Mouse (Mus musculus): ENCODE data around the gene Tmem150a. TPM values are rescaled to one million over a fixed set of nuclear protein-coding genes. Genes with fewer than 3 reads are reported as not detected.

The Tmem150a gene
- polyA plus RNA-seq, 1 experiment from 2014 or later = 10.3 TPM

DNA sequence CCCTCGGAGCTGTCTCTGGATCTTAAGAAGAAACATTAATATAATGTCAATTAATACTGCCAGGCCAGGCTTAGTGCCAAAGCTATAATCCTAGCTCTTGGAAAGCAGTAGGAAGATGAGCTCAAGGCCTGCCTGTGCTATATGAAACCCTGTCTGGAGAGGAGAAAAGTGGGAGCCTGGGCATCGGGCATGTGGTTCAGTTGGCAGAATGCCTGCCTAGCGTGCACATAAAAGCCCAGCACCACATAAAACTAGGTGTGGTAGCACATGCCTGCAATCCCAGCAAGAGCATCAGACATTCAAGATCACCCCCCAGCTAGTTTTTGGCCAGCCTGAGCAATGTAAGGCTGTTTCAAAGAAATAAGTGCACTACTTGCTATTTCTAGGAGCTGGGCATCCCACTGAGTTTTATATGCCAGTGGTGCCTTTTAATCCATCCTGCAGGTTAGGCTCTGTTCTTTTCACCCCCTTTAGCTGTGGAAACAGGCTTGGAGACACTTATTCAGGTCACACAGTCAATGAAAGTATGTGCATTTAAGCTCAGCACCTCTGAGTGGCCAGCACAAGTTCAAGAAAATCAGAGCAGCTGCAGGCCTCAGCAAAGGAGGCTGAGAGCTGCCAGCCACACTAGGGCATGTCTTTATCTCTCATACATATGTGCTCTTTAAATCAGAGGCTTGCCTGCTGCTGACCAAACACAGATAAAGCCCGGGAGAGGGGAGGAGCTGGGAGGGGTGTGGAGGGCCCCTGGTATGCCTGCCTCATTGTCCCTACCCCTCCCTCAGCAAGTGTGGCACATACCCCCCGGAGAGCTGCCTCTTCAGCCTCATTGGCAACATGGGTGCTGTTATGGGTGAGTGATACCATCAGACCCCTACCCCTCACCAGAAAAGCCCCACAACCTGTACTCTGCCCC is 2.2 kb downstream of the Tmem150a start:
- DNase-seq (ENCODE audit: low spot score) = no peak
- Histone ChIP-seq H3K4me1 (peaks cover 53% of the 10 kb centered on the region), H3K27ac (no peak overlapping the region), H3K9me3 (replicated peaks) (no peaks in the 10 kb centered on the region), H3K36me3 (peaks cover 38% of the 10 kb centered on the region), H3K4me3 (no peak overlapping the region), H3K27me3 (ENCODE audit: low read depth, poor library complexity, severe bottlenecking) (no peaks in the 10 kb centered on the region)
- WGBS = 84% methylated on average over 5 of the region's 5 CpGs

GRCm38 (mm10) chr6:72358086-72358764 is 3.0 kb downstream of the Tmem150a start:
- peaks cover 45% of the 10 kb centered on the region for H3K4me1 ChIP-seq
- peaks cover 38% of the 10 kb centered on the region for H3K36me3 ChIP-seq
- no peaks in the 10 kb centered on the region for H3K27me3 ChIP-seq (ENCODE audit: low read depth, poor library complexity, severe bottlenecking)
- WGBS = 90% methylated on average over 10 of the region's 10 CpGs
- no peaks in the 10 kb centered on the region for H3K9me3 ChIP-seq (replicated peaks)
- no peak overlapping the region for H3K27ac ChIP-seq
- no peak overlapping the region for H3K4me3 ChIP-seq
- DNase-seq (ENCODE audit: low spot score) = no peak

DNA sequence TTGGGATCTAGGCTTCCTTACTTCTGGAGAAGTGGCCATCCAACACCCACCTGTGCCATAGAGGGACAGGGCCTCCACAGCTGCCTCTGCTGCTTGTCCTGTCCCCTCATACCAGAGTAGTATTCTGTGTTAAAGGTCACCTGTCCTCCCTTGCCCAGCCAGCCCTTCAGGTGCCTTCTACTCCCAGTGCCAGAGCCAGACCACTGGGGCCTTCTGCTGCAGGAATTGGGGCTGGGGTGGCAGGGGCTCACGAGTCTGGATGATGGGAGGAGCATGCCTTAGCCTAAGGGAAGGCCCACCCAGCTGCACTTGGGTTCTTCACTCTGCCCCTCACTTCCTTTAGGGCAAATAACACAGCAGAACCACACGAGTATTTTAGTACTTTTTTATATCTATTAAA is 4.1 kb downstream of the Tmem150a start:
- Histone ChIP-seq H3K4me3 (no peak overlapping the region), H3K36me3 (peaks cover 38% of the 10 kb centered on the region), H3K9me3 (replicated peaks) (no peaks in the 10 kb centered on the region), H3K27ac (no peak overlapping the region), H3K4me1 (peaks cover 34% of the 10 kb centered on the region), H3K27me3 (ENCODE audit: low read depth, poor library complexity, severe bottlenecking) (no peaks in the 10 kb centered on the region)
- 82% methylated on average over 2 of the region's 2 CpGs for WGBS
- DNase-seq (ENCODE audit: low spot score) = no peak

DNA sequence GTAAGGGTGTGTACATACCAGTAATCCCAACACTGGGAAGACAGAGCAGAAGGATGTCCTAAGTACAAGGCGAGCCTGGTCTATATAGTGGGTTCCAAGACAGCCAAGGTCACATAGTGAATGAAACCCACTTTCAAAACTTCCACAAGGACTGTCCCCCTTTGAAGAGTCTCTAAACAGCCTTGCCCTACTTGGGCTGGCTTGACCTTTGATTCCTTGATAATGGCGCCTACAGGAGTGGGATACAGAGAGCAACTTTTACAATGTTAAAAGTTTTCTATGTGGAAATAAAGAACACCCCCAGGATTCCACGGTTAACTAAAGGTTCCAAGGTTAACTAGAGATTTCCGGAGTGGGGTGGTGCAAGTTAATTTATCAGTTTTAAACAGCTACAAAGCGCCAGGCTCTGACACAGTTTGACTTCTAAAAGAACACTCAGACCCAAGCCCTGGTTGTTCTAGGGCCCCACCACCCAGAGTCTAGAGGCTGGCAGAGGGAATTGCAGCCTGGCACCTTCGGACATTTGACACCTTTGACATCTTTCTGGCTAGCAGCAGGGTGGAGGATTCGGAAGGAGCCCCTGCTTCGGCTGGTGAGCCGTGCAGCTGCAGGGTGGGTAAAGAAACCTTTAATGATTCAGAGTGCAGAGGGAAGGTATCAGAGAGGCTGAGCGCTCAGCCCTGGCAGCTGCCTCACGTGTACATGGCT is 4.8 kb downstream of the Tmem150a start:
- Histone ChIP-seq H3K27me3 (ENCODE audit: low read depth, poor library complexity, severe bottlenecking) (no peaks in the 10 kb centered on the region), H3K4me3 (no peak overlapping the region), H3K36me3 (peaks cover 38% of the 10 kb centered on the region), H3K27ac (no peak overlapping the region), H3K9me3 (replicated peaks) (no peaks in the 10 kb centered on the region), H3K4me1 (peaks cover 27% of the 10 kb centered on the region)
- 84% methylated on average over 11 of the region's 11 CpGs for WGBS
- no peak for DNase-seq (ENCODE audit: low spot score)

GRCm38 (mm10) chr6:72360599-72360935 is 5.3 kb downstream of the Tmem150a start:
- DNase-seq (ENCODE audit: low spot score) = no peak
- Histone ChIP-seq H3K27me3 (ENCODE audit: low read depth, poor library complexity, severe bottlenecking) (no peaks in the 10 kb centered on the region), H3K4me3 (peak overlapping the region; percentile 83; the same call in 1 of the 2 replicates), H3K9me3 (replicated peaks) (no peaks in the 10 kb centered on the region), H3K27ac (no peak overlapping the region), H3K36me3 (peaks cover 38% of the 10 kb centered on the region), H3K4me1 (peaks cover 22% of the 10 kb centered on the region)
- 90% methylated on average over 7 of the region's 7 CpGs for WGBS

GRCm38 (mm10) chr6:72361121-72361551 is 5.9 kb downstream of the Tmem150a start:
- Histone ChIP-seq H3K4me1 (peaks cover 16% of the 10 kb centered on the region), H3K27me3 (ENCODE audit: low read depth, poor library complexity, severe bottlenecking) (no peaks in the 10 kb centered on the region), H3K27ac (no peak overlapping the region), H3K36me3 (peaks cover 38% of the 10 kb centered on the region), H3K4me3 (peak overlapping the region; percentile 83), H3K9me3 (replicated peaks) (no peaks in the 10 kb centered on the region)
- WGBS = 75% methylated on average over 5 of the region's 5 CpGs
- no peak for DNase-seq (ENCODE audit: low spot score)

GRCm38 (mm10) chr6:72362132-72363028 is 7.1 kb downstream of the Tmem150a start:
- Histone ChIP-seq H3K27ac (peak overlapping the region; percentile 83), H3K4me3 (peak overlapping the region; percentile 83), H3K36me3 (peaks cover 34% of the 10 kb centered on the region), H3K4me1 (peaks cover 13% of the 10 kb centered on the region), H3K9me3 (replicated peaks) (no peaks in the 10 kb centered on the region), H3K27me3 (ENCODE audit: low read depth, poor library complexity, severe bottlenecking) (no peaks in the 10 kb centered on the region)
- 1% methylated on average over 42 of the region's 42 CpGs for WGBS
- peak; percentile 86 for DNase-seq (ENCODE audit: low spot score)

DNA sequence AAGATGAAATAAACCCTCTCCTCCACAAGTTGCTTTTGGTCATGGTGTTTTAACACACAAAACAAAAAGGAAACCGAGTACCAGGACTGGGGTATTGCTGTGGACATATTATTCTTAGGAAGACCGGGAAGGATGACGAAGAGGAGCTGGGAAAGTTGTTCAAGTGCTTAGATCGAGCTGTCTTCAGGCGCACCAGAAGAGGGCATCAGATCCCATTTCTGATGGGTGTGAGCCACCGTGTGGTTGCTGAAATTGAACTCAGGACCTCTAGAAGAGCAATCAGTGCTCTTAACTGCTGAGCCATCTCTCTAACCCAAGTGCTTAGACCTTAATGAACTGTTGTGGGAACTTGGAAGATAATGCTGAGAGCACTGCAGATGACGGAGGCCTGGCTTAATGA is 8.8 kb downstream of the Tmem150a start:
- no peak overlapping the region for H3K27ac ChIP-seq
- DNase-seq (ENCODE audit: low spot score) = no peak
- 46% methylated on average over 7 of the region's 7 CpGs for WGBS
- no peak overlapping the region for H3K4me3 ChIP-seq
- H3K4me1 ChIP-seq = peaks cover 13% of the 10 kb centered on the region
- H3K27me3 ChIP-seq (ENCODE audit: low read depth, poor library complexity, severe bottlenecking) = no peaks in the 10 kb centered on the region
- H3K36me3 ChIP-seq = peaks cover 18% of the 10 kb centered on the region
- no peaks in the 10 kb centered on the region for H3K9me3 ChIP-seq (replicated peaks)

DNA sequence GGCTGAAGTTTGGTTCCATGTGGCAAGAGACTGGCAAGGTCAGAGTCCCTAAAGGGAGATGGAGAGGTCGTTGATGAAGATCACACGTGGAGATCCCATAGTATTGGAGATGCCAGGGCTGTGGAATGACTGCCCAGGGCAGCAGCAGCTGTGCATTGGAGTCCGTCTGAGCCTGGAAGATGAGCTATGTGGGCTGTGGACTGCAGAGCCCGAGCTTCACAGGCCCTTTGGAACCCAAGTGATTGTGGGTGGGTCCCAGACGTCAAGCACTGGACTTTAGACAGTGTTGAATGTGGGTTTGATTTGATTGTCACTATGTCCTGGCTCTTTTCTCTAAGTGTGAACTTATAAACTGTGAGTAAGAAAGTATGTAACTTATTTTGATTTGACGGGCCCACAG is 9.7 kb downstream of the Tmem150a start:
- DNase-seq (ENCODE audit: low spot score) = no peak
- Histone ChIP-seq H3K4me1 (peaks cover 13% of the 10 kb centered on the region), H3K4me3 (no peak overlapping the region), H3K27me3 (ENCODE audit: low read depth, poor library complexity, severe bottlenecking) (no peaks in the 10 kb centered on the region), H3K9me3 (replicated peaks) (no peaks in the 10 kb centered on the region), H3K36me3 (peaks cover 8% of the 10 kb centered on the region), H3K27ac (no peak overlapping the region)
- WGBS = 76% methylated on average over 6 of the region's 6 CpGs

DNA sequence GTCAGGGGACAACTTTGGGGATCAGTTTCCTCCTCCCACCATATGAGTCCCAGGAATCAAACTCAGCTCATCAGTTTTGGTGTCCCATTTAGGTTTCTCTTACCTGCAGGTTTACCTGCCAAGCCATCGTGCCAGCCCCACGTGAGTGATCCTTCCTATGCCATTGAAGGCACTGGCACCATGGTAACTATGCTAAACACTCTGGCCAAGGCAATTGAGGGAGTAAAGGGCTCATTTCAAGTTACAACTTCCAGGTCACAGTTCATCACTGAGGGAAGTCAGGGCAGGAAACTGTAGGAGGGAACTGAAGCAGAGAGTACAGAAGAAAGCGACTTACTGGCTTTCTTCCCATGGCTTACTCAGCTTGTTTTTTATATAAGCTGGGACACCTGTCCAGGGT is 11.1 kb downstream of the Tmem150a start:
- no peak overlapping the region for H3K4me3 ChIP-seq
- H3K27ac ChIP-seq = no peak overlapping the region
- H3K27me3 ChIP-seq (ENCODE audit: low read depth, poor library complexity, severe bottlenecking) = no peaks in the 10 kb centered on the region
- DNase-seq (ENCODE audit: low spot score) = no peak
- H3K36me3 ChIP-seq = no peaks in the 10 kb centered on the region
- 68% methylated on average over 3 of the region's 3 CpGs for WGBS
- H3K4me1 ChIP-seq = peaks cover 16% of the 10 kb centered on the region
- no peaks in the 10 kb centered on the region for H3K9me3 ChIP-seq (replicated peaks)

DNA sequence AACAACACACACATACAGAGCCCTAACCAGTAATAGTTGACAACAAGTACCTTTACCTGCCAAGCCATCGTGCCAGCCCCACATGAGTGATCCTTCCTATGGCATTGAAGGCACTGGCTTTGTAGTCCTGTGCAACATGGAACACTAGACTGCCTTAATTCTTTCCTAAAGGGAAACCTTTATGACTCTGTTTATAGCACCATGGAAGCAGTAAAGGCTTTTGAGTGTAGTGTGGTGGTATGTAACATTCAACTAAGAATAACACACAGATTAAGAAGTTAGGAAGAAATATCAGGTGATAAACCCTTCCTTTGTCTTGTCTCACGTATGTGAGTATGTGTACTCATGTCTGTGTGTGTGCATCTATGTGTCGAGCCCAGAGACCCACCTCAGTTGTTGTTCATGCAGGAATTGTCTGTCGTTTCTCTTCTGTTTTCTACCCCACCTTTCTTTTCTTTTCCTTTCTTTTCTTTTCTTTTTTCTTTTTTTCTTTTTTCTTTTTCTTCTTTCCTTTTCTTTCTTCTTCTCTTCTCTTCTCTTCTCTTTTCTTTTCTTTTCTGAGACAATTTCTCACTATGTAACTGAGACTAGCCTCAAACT is 11.7 kb downstream of the Tmem150a start, which contains the start of gene Rnf181:
Gene Rnf181 (minus strand): TSS at position 113 of the 600 bp plus-strand sequence.
- Histone ChIP-seq H3K9me3 (replicated peaks) (no peaks in the 10 kb centered on the region), H3K27ac (no peak within 1 kb of the TSS), H3K27me3 (ENCODE audit: low read depth, poor library complexity, severe bottlenecking) (no peaks in the 10 kb centered on the region), H3K36me3 (no peaks in the 10 kb centered on the region), H3K4me3 (no peak within 1 kb of the TSS), H3K4me1 (peaks cover 16% of the 10 kb centered on the region; the same call in 1 of the 2 replicates)
- DNase-seq (ENCODE audit: low spot score) = no peak
- WGBS = 79% methylated on average over 4 of the region's 4 CpGs

Data from limb, embryonic 10.5 days (tissue).